ENCODE assay signal across 7 mouse cellular contexts in genomic region chr2:112215977-112216376, GRCm38 (mm10). TPM values are rescaled to one million over a fixed set of nuclear protein-coding genes. Genes with fewer than 3 reads are reported as not detected.
DNase-seq lines count a peak whose midpoint lies in the region; ATAC-seq and TF ChIP-seq lines count a peak whose summit lies in the region.

No protein-coding gene starts in this region.

- WGBS in embryonic facial prominence, embryonic 10.5 days = 7% methylated on average over 1 of the region's 1 CpGs
- 0% methylated on average over 1 of the region's 1 CpGs for WGBS in lung, postnatal 0 days
- 7% methylated on average over 1 of the region's 1 CpGs for WGBS in stomach, postnatal 0 days

- no peak overlapping the region for H3K27ac ChIP-seq in embryonic facial prominence, embryonic 10.5 days (replicated peaks)
- no peak overlapping the region for H3K27ac ChIP-seq in lung, postnatal 0 days (ENCODE audit: low read length)
- no peak overlapping the region for H3K27ac ChIP-seq in stomach, postnatal 0 days (replicated peaks)

- TF ChIP-seq CTCF in lung, postnatal 0 days (IDR thresholded peaks at IDR 0.05) = peak; percentile 68
- peak; percentile 79 for TF ChIP-seq CTCF in stomach, postnatal 0 days (IDR thresholded peaks at IDR 0.05; ENCODE audit: low read depth)

- no peaks in the 10 kb centered on the region for H3K9me3 ChIP-seq in embryonic facial prominence, embryonic 10.5 days
- no peaks in the 10 kb centered on the region for H3K9me3 ChIP-seq in lung, postnatal 0 days (ENCODE audit: low read length)
- no peaks in the 10 kb centered on the region for H3K9me3 ChIP-seq in stomach, postnatal 0 days (ENCODE audit: control insufficient read depth, low read length)

- no peak overlapping the region for H3K4me2 ChIP-seq in lung, postnatal 0 days (replicated peaks; ENCODE audit: low read depth, low read length)
- no peak overlapping the region for H3K4me2 ChIP-seq in stomach, postnatal 0 days (replicated peaks; ENCODE audit: low read depth)

- intact Hi-C loops in left cerebral cortex, postnatal 14 days (cut with DNase I) = loop anchor here (2.0 to 5.0 kb wide), 2 partner anchors 19 to 1229 kb away; no protein-coding TSS in a partner anchor

- no peak for TF ChIP-seq EP300 in lung, postnatal 0 days (IDR thresholded peaks at IDR 0.05)
- no peak for TF ChIP-seq EP300 in stomach, postnatal 0 days (optimal IDR thresholded peaks at IDR 0.05)

- H3K4me1 ChIP-seq in embryonic facial prominence, embryonic 10.5 days = no peaks in the 10 kb centered on the region
- no peaks in the 10 kb centered on the region for H3K4me1 ChIP-seq in lung, postnatal 0 days (ENCODE audit: insufficient read depth, low read depth, low read length)
- no peaks in the 10 kb centered on the region for H3K4me1 ChIP-seq in stomach, postnatal 0 days (replicated peaks; ENCODE audit: control insufficient read depth, insufficient read depth)

- peak; percentile 43 for ATAC-seq in lung, postnatal 0 days
- ATAC-seq in stomach, postnatal 0 days (ENCODE audit: low FRiP score, low TSS enrichment) = peak; percentile 38; the same call in 1 of the 2 replicates

- DNase-seq in left cerebral cortex, postnatal 14 days (ENCODE audit: low spot score in 2 of 2) = peak; percentile 39 to 51
- DNase-seq in left cerebral cortex, adult 8-10 months (ENCODE audit: low spot score in 2 of 2) = no peak
- DNase-seq in Muller cell, postnatal 12 days (ENCODE audit: inconsistent ontology term) = peak; percentile 32
- peak; percentile 9 for DNase-seq in embryonic facial prominence, embryonic 10.5 days (ENCODE audit: low spot score)
- peak; percentile 59 for DNase-seq in lung, postnatal 0 days (ENCODE audit: low spot score)
- DNase-seq in stomach, postnatal 0 days (ENCODE audit: low spot score) = no peak
- no peak for DNase-seq in testis, postnatal 14 days (ENCODE audit: low spot score)

- no peak overlapping the region for H3K9ac ChIP-seq in lung, postnatal 0 days (replicated peaks; ENCODE audit: low read depth)
- no peak overlapping the region for H3K9ac ChIP-seq in stomach, postnatal 0 days (ENCODE audit: low read length)

- no peaks in the 10 kb centered on the region for H3K27me3 ChIP-seq in embryonic facial prominence, embryonic 10.5 days (replicated peaks; ENCODE audit: low read depth, poor library complexity, severe bottlenecking)
- H3K27me3 ChIP-seq in lung, postnatal 0 days (replicated peaks; ENCODE audit: insufficient read depth, low read length) = no peaks in the 10 kb centered on the region
- H3K27me3 ChIP-seq in stomach, postnatal 0 days (ENCODE audit: control insufficient read depth, insufficient read depth, low read length) = no peaks in the 10 kb centered on the region

- no peaks in the 10 kb centered on the region for H3K36me3 ChIP-seq in embryonic facial prominence, embryonic 10.5 days (replicated peaks)
- H3K36me3 ChIP-seq in lung, postnatal 0 days (ENCODE audit: insufficient read depth, low read length) = no peaks in the 10 kb centered on the region
- no peaks in the 10 kb centered on the region for H3K36me3 ChIP-seq in stomach, postnatal 0 days (ENCODE audit: control insufficient read depth, insufficient read depth, low read length)

- H3K4me3 ChIP-seq in embryonic facial prominence, embryonic 10.5 days = no peak overlapping the region
- no peak overlapping the region for H3K4me3 ChIP-seq in lung, postnatal 0 days (ENCODE audit: low read depth, low read length)
- no peak overlapping the region for H3K4me3 ChIP-seq in stomach, postnatal 0 days (ENCODE audit: low read depth, low read length)

RNA-seq across cellular contexts. Expression of gene Lpcat4, which starts 23.3 kb away (rescaled TPM):
- 100 to 1,000 TPM; 121 to 122 TPM for total RNA-seq in left cerebral cortex, postnatal 14 days (2021)
- 100 to 1,000 TPM; 153 to 175 (median 161) TPM for total RNA-seq in left cerebral cortex, adult 8-10 months (2022)
- 13.1 and 14.0 TPM in 2 replicates for polyA plus RNA-seq in embryonic facial prominence, embryonic 10.5 days (2016; fragmentation: Nextera tagmentation; extraction: Ambion mirVana)
- 11.0 and 11.9 TPM in 2 replicates for polyA plus RNA-seq in lung, postnatal 0 days (2015; fragmentation: Nextera tagmentation; extraction: Ambion mirVana)
- polyA plus RNA-seq in stomach, postnatal 0 days (2015; fragmentation: Nextera tagmentation; extraction: Ambion mirVana) = 40.2 and 52.0 TPM in 2 replicates

RNA-seq across cellular contexts. Expression of gene Nutm1, which starts 43.1 kb away (rescaled TPM):
- total RNA-seq in left cerebral cortex, postnatal 14 days (2021) = not detected
- total RNA-seq in left cerebral cortex, adult 8-10 months (2022) = under 1 TPM in 1 of 4 experiments, not detected in 3; 0.09 TPM
- polyA plus RNA-seq in embryonic facial prominence, embryonic 10.5 days (2016; fragmentation: Nextera tagmentation; extraction: Ambion mirVana) = 0.10 TPM in 1 of 2 replicates, not detected in the other
- 0.02 TPM in 1 of 2 replicates, not detected in the other for polyA plus RNA-seq in lung, postnatal 0 days (2015; fragmentation: Nextera tagmentation; extraction: Ambion mirVana)
- polyA plus RNA-seq in stomach, postnatal 0 days (2015; fragmentation: Nextera tagmentation; extraction: Ambion mirVana) = 0.06 and 0.10 TPM in 2 replicates

RNA-seq across cellular contexts. Expression of gene Nop10, which starts 45.7 kb away (rescaled TPM):
- total RNA-seq in left cerebral cortex, postnatal 14 days (2021) = 10 to 100 TPM; 70.2 to 71.9 TPM
- 10 to 100 TPM; 49.0 to 56.9 (median 52.8) TPM for total RNA-seq in left cerebral cortex, adult 8-10 months (2022)
- 220 and 238 TPM in 2 replicates for polyA plus RNA-seq in embryonic facial prominence, embryonic 10.5 days (2016; fragmentation: Nextera tagmentation; extraction: Ambion mirVana)
- polyA plus RNA-seq in lung, postnatal 0 days (2015; fragmentation: Nextera tagmentation; extraction: Ambion mirVana) = 116 and 120 TPM in 2 replicates
- polyA plus RNA-seq in stomach, postnatal 0 days (2015; fragmentation: Nextera tagmentation; extraction: Ambion mirVana) = 169 and 172 TPM in 2 replicates

RNA-seq across cellular contexts. Expression of gene Slc12a6, which starts 49.6 kb away (rescaled TPM):
- total RNA-seq in left cerebral cortex, postnatal 14 days (2021) = 100 to 1,000 TPM; 114 to 125 TPM
- 100 to 1,000 TPM; 105 to 127 (median 118) TPM for total RNA-seq in left cerebral cortex, adult 8-10 months (2022)
- polyA plus RNA-seq in embryonic facial prominence, embryonic 10.5 days (2016; fragmentation: Nextera tagmentation; extraction: Ambion mirVana) = 8.2 and 9.7 TPM in 2 replicates
- 9.0 and 9.7 TPM in 2 replicates for polyA plus RNA-seq in lung, postnatal 0 days (2015; fragmentation: Nextera tagmentation; extraction: Ambion mirVana)
- 5.4 and 6.2 TPM in 2 replicates for polyA plus RNA-seq in stomach, postnatal 0 days (2015; fragmentation: Nextera tagmentation; extraction: Ambion mirVana)

RNA-seq across cellular contexts. Expression of gene Gm21985, which starts 50.1 kb away (rescaled TPM):
- 1 to 10 TPM; 1.8 to 3.2 TPM for total RNA-seq in left cerebral cortex, postnatal 14 days (2021)
- total RNA-seq in left cerebral cortex, adult 8-10 months (2022) = 1 to 10 TPM; 1.9 to 4.3 (median 2.9) TPM
- polyA plus RNA-seq in embryonic facial prominence, embryonic 10.5 days (2016; fragmentation: Nextera tagmentation; extraction: Ambion mirVana) = not detected in 2 replicates
- not detected in 2 replicates for polyA plus RNA-seq in lung, postnatal 0 days (2015; fragmentation: Nextera tagmentation; extraction: Ambion mirVana)
- not detected in 2 replicates for polyA plus RNA-seq in stomach, postnatal 0 days (2015; fragmentation: Nextera tagmentation; extraction: Ambion mirVana)

Comparison
In these comparisons a context has a peak if more than half of its experiments do, and no peak if none do; other contexts are left out.
1. DNase-seq: peak in left cerebral cortex, postnatal 14 days (2 of 2), Muller cell, postnatal 12 days (single experiment), embryonic facial prominence, embryonic 10.5 days (single experiment) and lung, postnatal 0 days (single experiment); none in left cerebral cortex, adult 8-10 months (0 of 2), stomach, postnatal 0 days (single experiment) and testis, postnatal 14 days (single experiment).